Mouse (Mus musculus): ENCODE data around the gene Eomes.

DNA sequence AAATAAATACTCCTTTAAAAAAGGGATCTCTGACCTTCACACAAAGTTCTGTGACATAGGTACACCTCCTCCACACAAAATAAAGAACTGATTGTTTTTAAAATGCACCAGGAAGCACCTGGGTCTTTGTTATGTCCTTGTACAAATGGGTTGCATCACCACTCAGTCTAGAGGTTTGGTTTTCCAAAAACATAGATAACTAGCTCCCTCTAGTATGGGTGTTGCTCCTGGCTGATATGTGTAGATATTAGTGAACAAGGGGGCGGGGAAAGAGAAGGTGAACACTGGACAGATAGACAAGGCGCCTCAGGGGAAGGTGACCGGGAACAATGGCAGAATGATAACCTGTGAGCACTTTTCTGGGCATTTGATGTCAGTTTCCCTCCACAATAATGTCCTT is 17.9 kb downstream of the Eomes start:
- TF ChIP-seq POLR2A (IDR thresholded peaks at IDR 0.05; ENCODE audit: borderline replicate concordance, extremely low read depth, low read depth, low read length), result no peak
- TF ChIP-seq CTCF (IDR thresholded peaks at IDR 0.05; ENCODE audit: insufficient read depth, low read length), result no peak
